9 mouse cellular contexts compared by ENCODE assay signal in the genomic region with DNA sequence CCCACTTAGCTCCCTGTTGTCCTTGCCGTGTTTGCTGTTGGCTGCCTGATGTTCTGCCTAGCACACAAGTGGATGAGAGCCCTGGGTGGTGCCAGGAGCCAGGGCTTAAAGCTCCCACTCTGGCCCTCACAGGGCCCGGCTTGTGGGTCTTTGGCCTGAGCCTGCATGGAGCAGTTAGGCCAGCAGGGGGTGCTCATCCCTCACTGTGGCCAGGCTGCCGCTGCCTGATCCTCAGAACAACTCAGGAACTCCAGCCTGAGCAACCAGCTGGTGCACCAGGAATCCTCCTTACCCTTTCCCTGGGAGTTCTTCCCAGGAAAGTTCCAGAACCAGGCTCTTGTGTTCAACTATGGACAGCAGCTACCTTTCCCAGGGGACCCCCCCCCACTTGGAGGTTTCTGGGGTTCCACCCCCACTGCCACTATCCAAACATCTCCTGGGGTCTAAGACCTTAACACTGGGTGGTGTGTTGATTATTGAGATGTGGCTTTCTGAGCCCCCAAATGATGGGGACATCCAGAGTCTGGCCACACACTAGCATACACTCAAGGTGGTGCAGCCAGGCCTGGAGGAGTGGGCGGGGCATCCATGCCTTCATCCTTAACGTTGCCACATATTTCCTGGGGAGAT. TPM values are rescaled to one million over a fixed set of nuclear protein-coding genes. Genes with fewer than 3 reads are reported as not detected.
DNase-seq lines count a peak whose midpoint lies in the region; ATAC-seq and TF ChIP-seq lines count a peak whose summit lies in the region.
"Had no signal": no experiment of that assay in that cellular context is flagged by ENCODE, and none has a peak within 500 bp of the region (broad histone marks: within the 10 kb centered on the region; RNA-seq: fewer than 3 reads in every experiment).

No protein-coding gene starts in this region.

- 40% methylated on average over 5 of the region's 5 CpGs for WGBS in embryonic facial prominence, embryonic 11.5 days
- WGBS in heart, postnatal 0 days: 38% methylated on average over 5 of the region's 5 CpGs
- WGBS in liver, postnatal 0 days (ENCODE audit: insufficient replicate concordance): 50% methylated on average over 5 of the region's 5 CpGs
- 40% methylated on average over 5 of the region's 5 CpGs for WGBS in neural tube, embryonic 14.5 days

- TF ChIP-seq EP300 in heart, postnatal 0 days (IDR thresholded peaks at IDR 0.05; ENCODE audit: low read depth): no peak
- TF ChIP-seq EP300 in liver, postnatal 0 days (IDR thresholded peaks at IDR 0.05; ENCODE audit: low read depth): no peak

- no peaks in the 10 kb centered on the region for H3K36me3 ChIP-seq in embryonic facial prominence, embryonic 11.5 days (replicated peaks; ENCODE audit: control insufficient read depth, insufficient read depth, low read depth, low read length)
- peaks cover 45% of the 10 kb centered on the region for H3K36me3 ChIP-seq in heart, postnatal 0 days (replicated peaks; ENCODE audit: control insufficient read depth, insufficient read depth, low read length)
- H3K36me3 ChIP-seq in liver, postnatal 0 days (replicated peaks; ENCODE audit: insufficient read depth, low read length): peaks cover 10% of the 10 kb centered on the region
- H3K36me3 ChIP-seq in neural tube, embryonic 14.5 days (ENCODE audit: control insufficient read depth, insufficient read depth, low read length): peaks cover 5% of the 10 kb centered on the region; the same call in 1 of the 2 replicates

- no peaks in the 10 kb centered on the region for H3K4me1 ChIP-seq in embryonic facial prominence, embryonic 11.5 days (ENCODE audit: control insufficient read depth, insufficient read depth, low read length)
- no peaks in the 10 kb centered on the region for H3K4me1 ChIP-seq in heart, postnatal 0 days (ENCODE audit: control insufficient read depth, insufficient read depth)
- H3K4me1 ChIP-seq in liver, postnatal 0 days (ENCODE audit: insufficient read depth): no peaks in the 10 kb centered on the region
- H3K4me1 ChIP-seq in neural tube, embryonic 14.5 days (ENCODE audit: control insufficient read depth, insufficient read depth, low read length): no peaks in the 10 kb centered on the region

- H3K9me3 ChIP-seq in embryonic facial prominence, embryonic 11.5 days (replicated peaks; ENCODE audit: control insufficient read depth, low read length): no peaks in the 10 kb centered on the region
- no peaks in the 10 kb centered on the region for H3K9me3 ChIP-seq in heart, postnatal 0 days (replicated peaks; ENCODE audit: control insufficient read depth, low read length)
- no peaks in the 10 kb centered on the region for H3K9me3 ChIP-seq in liver, postnatal 0 days (ENCODE audit: low read length)
- H3K9me3 ChIP-seq in neural tube, embryonic 14.5 days (ENCODE audit: control insufficient read depth, low read length): no peaks in the 10 kb centered on the region
- H3K9me3 ChIP-seq: embryonic facial prominence, embryonic 13.5 days had no signal

- TF ChIP-seq CTCF in heart, postnatal 0 days (IDR thresholded peaks at IDR 0.05; ENCODE audit: low read depth): peak; percentile 92
- peak; percentile 90 for TF ChIP-seq CTCF in liver, postnatal 0 days (IDR thresholded peaks at IDR 0.05; ENCODE audit: low read depth)

- H3K9ac ChIP-seq in embryonic facial prominence, embryonic 11.5 days (replicated peaks; ENCODE audit: low read length): no peak overlapping the region
- no peak overlapping the region for H3K9ac ChIP-seq in heart, postnatal 0 days (replicated peaks; ENCODE audit: low read depth, low read length)
- no peak overlapping the region for H3K9ac ChIP-seq in liver, postnatal 0 days (replicated peaks)
- H3K9ac ChIP-seq in neural tube, embryonic 14.5 days (replicated peaks; ENCODE audit: low read depth, low read length): no peak overlapping the region
- H3K9ac ChIP-seq: embryonic facial prominence, embryonic 13.5 days had no signal

- no peak overlapping the region for H3K4me3 ChIP-seq in embryonic facial prominence, embryonic 11.5 days (ENCODE audit: low read depth, low read length)
- H3K4me3 ChIP-seq in heart, postnatal 0 days (ENCODE audit: low read depth, low read length): no peak overlapping the region
- H3K4me3 ChIP-seq in liver, postnatal 0 days (ENCODE audit: low read depth, low read length): no peak overlapping the region
- no peak overlapping the region for H3K4me3 ChIP-seq in neural tube, embryonic 14.5 days (ENCODE audit: low read depth, low read length)
- H3K4me3 ChIP-seq: embryonic facial prominence, embryonic 13.5 days had no signal

- ATAC-seq in embryonic facial prominence, embryonic 11.5 days (replicated peaks; ENCODE audit: insufficient number of reproducible peaks, low FRiP score, low TSS enrichment, low read depth): 0 out of 2 replicates have a peak, but pooled peaks have one; percentile 4
- ATAC-seq in heart, postnatal 0 days (ENCODE audit: insufficient read depth, low read depth): peak; percentile 66
- peak; percentile 62 for ATAC-seq in liver, postnatal 0 days
- peak; percentile 59 for ATAC-seq in neural tube, embryonic 14.5 days (ENCODE audit: low read depth)

- peak; percentile 58 for DNase-seq in CD4-positive helper T cell, adult 2 months (ENCODE audit: low read depth, low spot score)
- DNase-seq in adrenal gland, postnatal 25 days: peak; percentile 85
- DNase-seq in embryonic facial prominence, embryonic 11.5 days (ENCODE audit: low spot score): peak; percentile 81
- peak; percentile 43 for DNase-seq in heart, postnatal 0 days (ENCODE audit: low spot score)
- DNase-seq in kidney, postnatal 14 days: peak; percentile 87
- peak; percentile 82 for DNase-seq in liver, postnatal 0 days
- DNase-seq in testis, postnatal 10 days (ENCODE audit: low spot score): peak; percentile 91

- H3K4me2 ChIP-seq in embryonic facial prominence, embryonic 11.5 days (ENCODE audit: low read depth, low read length): no peak overlapping the region
- no peak overlapping the region for H3K4me2 ChIP-seq in heart, postnatal 0 days (ENCODE audit: low read depth, low read length)
- H3K4me2 ChIP-seq in liver, postnatal 0 days (ENCODE audit: low read depth, low read length): no peak overlapping the region
- no peak overlapping the region for H3K4me2 ChIP-seq in neural tube, embryonic 14.5 days (ENCODE audit: low read depth, low read length)
- H3K4me2 ChIP-seq: embryonic facial prominence, embryonic 13.5 days had no signal

- no peaks in the 10 kb centered on the region for H3K27me3 ChIP-seq in embryonic facial prominence, embryonic 11.5 days (ENCODE audit: control insufficient read depth, insufficient read depth, low read length)
- no peaks in the 10 kb centered on the region for H3K27me3 ChIP-seq in heart, postnatal 0 days (ENCODE audit: control insufficient read depth, insufficient read depth, low read length)
- no peaks in the 10 kb centered on the region for H3K27me3 ChIP-seq in liver, postnatal 0 days (ENCODE audit: insufficient read depth, low read length)
- no peaks in the 10 kb centered on the region for H3K27me3 ChIP-seq in neural tube, embryonic 14.5 days (ENCODE audit: control insufficient read depth, insufficient read depth, low read length)
- H3K27me3 ChIP-seq: embryonic facial prominence, embryonic 13.5 days had no signal

- no peak overlapping the region for H3K27ac ChIP-seq in embryonic facial prominence, embryonic 11.5 days (replicated peaks; ENCODE audit: low read depth, low read length)
- H3K27ac ChIP-seq in heart, postnatal 0 days (ENCODE audit: low read depth): no peak overlapping the region
- no peak overlapping the region for H3K27ac ChIP-seq in liver, postnatal 0 days (ENCODE audit: low read depth)
- no peak overlapping the region for H3K27ac ChIP-seq in neural tube, embryonic 14.5 days (ENCODE audit: low read depth, low read length)

RNA-seq across cellular contexts. Expression of gene Hs1bp3, which starts 7.0 kb away (rescaled TPM):
- 13.6 and 22.3 TPM in 2 replicates for total RNA-seq in adrenal gland, postnatal 25 days (2021)
- 9.6 and 11.7 TPM in 2 replicates for polyA plus RNA-seq in embryonic facial prominence, embryonic 11.5 days (2014; fragmentation: Nextera tagmentation; extraction: Ambion mirVana)
- total RNA-seq in heart, postnatal 0 days (2014; rRNA removed; ENCODE audit: low replicate concordance): 9.5 and 11.7 TPM in 2 replicates
- 9.7 TPM in 2 replicates for polyA plus RNA-seq in heart, postnatal 0 days (2015; fragmentation: Nextera tagmentation; extraction: Ambion mirVana)
- polyA plus RNA-seq in liver, postnatal 0 days (2015; fragmentation: Nextera tagmentation; extraction: Ambion mirVana): 3.2 and 3.7 TPM in 2 replicates
- 6.0 and 6.2 TPM in 2 replicates for polyA plus RNA-seq in neural tube, embryonic 14.5 days (2014; fragmentation: Nextera tagmentation; extraction: Ambion mirVana)

RNA-seq across cellular contexts. Expression of gene Gdf7, which starts 18.4 kb away (rescaled TPM):
- not detected in 2 replicates for total RNA-seq in adrenal gland, postnatal 25 days (2021)
- polyA plus RNA-seq in embryonic facial prominence, embryonic 11.5 days (2014; fragmentation: Nextera tagmentation; extraction: Ambion mirVana): 0.49 and 0.72 TPM in 2 replicates
- not detected in 2 replicates for total RNA-seq in heart, postnatal 0 days (2014; rRNA removed; ENCODE audit: low replicate concordance)
- not detected in 2 replicates for polyA plus RNA-seq in heart, postnatal 0 days (2015; fragmentation: Nextera tagmentation; extraction: Ambion mirVana)
- not detected in 2 replicates for polyA plus RNA-seq in liver, postnatal 0 days (2015; fragmentation: Nextera tagmentation; extraction: Ambion mirVana)
- 0.43 TPM in 1 of 2 replicates, not detected in the other for polyA plus RNA-seq in neural tube, embryonic 14.5 days (2014; fragmentation: Nextera tagmentation; extraction: Ambion mirVana)

Comparison
In these comparisons a context has a peak if more than half of its experiments do, and no peak if none do; other contexts are left out.
1. ATAC-seq: peak in every context shown above with its lines; median percentile 66 in heart, postnatal 0 days; 62 in liver, postnatal 0 days; 59 in neural tube, embryonic 14.5 days; 4 in embryonic facial prominence, embryonic 11.5 days.